Mouse (Mus musculus) neural tube, embryonic 13.5 days (tissue): ENCODE results near the gene Rnf121. TPM values are rescaled to one million over a fixed set of nuclear protein-coding genes. Genes with fewer than 3 reads are reported as not detected.

Experiments
- ATAC-seq: fragments of 200-750 bp; cut with Nextera tagmentation; 2 replicates; pipeline ENCODE4 v1.8.0; 2017; ENCODE audit warnings: low read depth, mild to moderate bottlenecking, moderate TSS enrichment, moderate library complexity
- H3K27ac ChIP-seq: fragments of 300-500 bp; sonication (generic); replicated peaks from 2 replicates; pipeline ENCODE4 v1.5.1; 2015; ENCODE audit warnings: moderate library complexity, mild to moderate bottlenecking, inconsistent platforms
- H3K27me3 ChIP-seq: fragments of 300-500 bp; sonication (generic); 2 replicates; pipeline ENCODE4 v1.6.1; 2015; ENCODE audit warnings: mild to moderate bottlenecking, inconsistent platforms
- H3K36me3 ChIP-seq: fragments of 300-500 bp; sonication (generic); 2 replicates; pipeline ENCODE4 v1.6.1; 2015; ENCODE audit warnings: mild to moderate bottlenecking, inconsistent platforms
- H3K4me1 ChIP-seq: fragments of 300-500 bp; sonication (generic); replicated peaks from 2 replicates; pipeline ENCODE4 v1.6.1; 2015; ENCODE audit warnings: inconsistent platforms
- H3K4me2 ChIP-seq: fragments of 300-500 bp; sonication (generic); 2 replicates; pipeline ENCODE4 v1.6.1; 2015; ENCODE audit warnings: inconsistent platforms, mild to moderate bottlenecking, moderate library complexity
- H3K4me3 ChIP-seq: fragments of 300-500 bp; sonication (generic); 2 replicates; pipeline ENCODE4 v1.5.1; 2015; ENCODE audit warnings: mild to moderate bottlenecking, inconsistent platforms
- H3K9ac ChIP-seq: fragments of 300-500 bp; sonication (generic); 2 replicates; pipeline ENCODE4 v1.6.1; 2015; ENCODE audit warnings: moderate library complexity, mild to moderate bottlenecking, inconsistent platforms
- H3K9me3 ChIP-seq: fragments of 300-500 bp; sonication (generic); 2 replicates; pipeline ENCODE4 v1.6.1; 2016; ENCODE audit warnings: inconsistent platforms
- WGBS: fragments of 180-500 bp; shearing (Covaris S2); methylation state at CpG from one replicate; pipeline ENCODE4 v1.1.7; 2015; 5-methylcytosine and 5-hydroxymethylcytosine counted together
- polyA plus RNA-seq: library from polyadenylated mRNA; unstranded; fragments of >200 nt; fragmentation: Nextera tagmentation; extraction: Ambion mirVana; gene quantifications from 2 replicates; pipeline ENCODE4 v1.2.1, GENCODE M21; 2015

Rnf121 gene
- polyA plus RNA-seq, 1 experiment from 2014 or later, result 30.7 TPM

DNA sequence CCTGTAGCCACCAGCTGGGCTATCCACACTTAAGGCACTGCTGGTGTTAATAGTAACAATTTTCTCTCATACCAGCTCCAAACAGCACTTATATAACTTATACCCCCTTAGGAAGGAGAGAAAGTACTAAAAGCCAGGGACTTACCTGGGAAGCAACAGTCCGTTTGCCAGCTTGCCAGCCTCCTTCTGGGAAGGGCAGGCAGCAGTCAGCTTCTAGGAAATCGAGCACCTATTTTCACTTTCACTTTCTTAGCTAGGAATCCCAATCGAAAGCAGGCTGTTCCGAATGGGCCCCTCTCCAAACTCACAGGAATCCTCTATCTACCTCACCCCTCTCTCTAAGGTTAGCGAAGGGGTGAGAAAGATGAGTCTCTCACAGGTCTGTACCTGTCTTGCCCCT, 47.8 kb downstream of the Rnf121 start:
- Histone ChIP-seq H3K4me3 (no peak overlapping the region), H3K9ac (no peak overlapping the region), H3K27ac (no peak overlapping the region), H3K36me3 (peaks cover 97% of the 10 kb centered on the region), H3K9me3 (no peaks in the 10 kb centered on the region), H3K4me1 (no peaks in the 10 kb centered on the region), H3K27me3 (no peaks in the 10 kb centered on the region), H3K4me2 (no peak overlapping the region)
- no peak for ATAC-seq
- WGBS, result 96% methylated on average over 5 of the region's 5 CpGs

GRCm38 (mm10) chr7:102016936-102017335, 48.3 kb downstream of the Rnf121 start:
- Histone ChIP-seq H3K4me2 (no peak overlapping the region), H3K27me3 (no peaks in the 10 kb centered on the region), H3K9ac (no peak overlapping the region), H3K4me3 (no peak overlapping the region), H3K4me1 (no peaks in the 10 kb centered on the region), H3K9me3 (no peaks in the 10 kb centered on the region), H3K27ac (no peak overlapping the region), H3K36me3 (peaks cover 97% of the 10 kb centered on the region)
- WGBS, result 90% methylated on average over 4 of the region's 4 CpGs
- ATAC-seq, result no peak

GRCm38 (mm10) chr7:102014995-102015394, 50.3 kb downstream of the Rnf121 start:
- Histone ChIP-seq H3K4me1 (no peaks in the 10 kb centered on the region), H3K36me3 (peaks cover 99% of the 10 kb centered on the region), H3K27me3 (no peaks in the 10 kb centered on the region), H3K27ac (no peak overlapping the region), H3K9me3 (no peaks in the 10 kb centered on the region), H3K4me2 (no peak overlapping the region), H3K9ac (no peak overlapping the region), H3K4me3 (no peak overlapping the region)
- ATAC-seq, result no peak
- WGBS, result 90% methylated on average over 2 of the region's 2 CpGs

DNA sequence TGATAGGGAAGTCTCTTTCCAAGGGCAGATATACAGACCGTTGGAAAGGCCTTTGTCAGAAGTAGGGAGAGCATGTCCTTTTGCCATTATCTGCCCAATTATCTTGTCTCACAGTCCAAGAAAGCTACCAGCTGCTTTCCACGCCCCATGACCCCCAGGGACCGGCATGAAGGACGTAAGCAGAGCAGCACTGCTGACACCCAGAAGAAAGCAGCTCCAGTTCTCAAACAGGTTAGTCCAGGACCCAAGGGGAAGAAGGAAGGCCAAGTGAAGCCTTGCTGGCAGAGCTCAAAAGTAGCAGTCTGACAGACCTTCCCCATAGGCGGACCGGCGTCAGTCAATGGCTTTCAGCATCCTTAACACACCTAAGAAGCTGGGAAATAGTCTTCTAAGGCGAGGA, 51.9 kb downstream of the Rnf121 start:
- WGBS, result 94% methylated on average over 8 of the region's 8 CpGs
- Histone ChIP-seq H3K27me3 (no peaks in the 10 kb centered on the region), H3K9ac (no peak overlapping the region), H3K9me3 (no peaks in the 10 kb centered on the region), H3K27ac (no peak overlapping the region), H3K4me2 (no peak overlapping the region), H3K36me3 (peaks cover 100% of the 10 kb centered on the region), H3K4me3 (no peak overlapping the region), H3K4me1 (no peaks in the 10 kb centered on the region)
- no peak for ATAC-seq

- Histone ChIP-seq H3K27me3 (no peaks in the 10 kb centered on the region), H3K4me2 (no peak overlapping the region), H3K9ac (no peak overlapping the region), H3K4me1 (no peaks in the 10 kb centered on the region), H3K4me3 (no peak overlapping the region), H3K36me3 (peaks cover 100% of the 10 kb centered on the region), H3K27ac (no peak overlapping the region), H3K9me3 (no peaks in the 10 kb centered on the region)
- WGBS, result 92% methylated on average over 9 of the region's 9 CpGs
- ATAC-seq, result no peak
Measured at GRCm38 (mm10) chr7:102011855-102012254, 53.4 kb downstream of the Rnf121 start.

GRCm38 (mm10) chr7:102006520-102006919, 58.7 kb downstream of the Rnf121 start:
- Histone ChIP-seq H3K9ac (no peak overlapping the region), H3K4me1 (no peaks in the 10 kb centered on the region; the same call in 1 of the 2 replicates), H3K27ac (no peak overlapping the region), H3K9me3 (no peaks in the 10 kb centered on the region), H3K4me3 (no peak overlapping the region), H3K27me3 (no peaks in the 10 kb centered on the region), H3K4me2 (no peak overlapping the region), H3K36me3 (peaks cover 98% of the 10 kb centered on the region)
- WGBS, result 78% methylated on average over 1 of the region's 1 CpGs
- no peak for ATAC-seq

GRCm38 (mm10) chr7:102000921-102001630, 64.2 kb downstream of the Rnf121 start:
- Histone ChIP-seq H3K4me3 (no peak overlapping the region), H3K9ac (no peak overlapping the region), H3K4me1 (no peaks in the 10 kb centered on the region; the same call in 1 of the 2 replicates), H3K27me3 (no peaks in the 10 kb centered on the region), H3K36me3 (peaks cover 98% of the 10 kb centered on the region), H3K27ac (no peak overlapping the region), H3K4me2 (no peak overlapping the region), H3K9me3 (no peaks in the 10 kb centered on the region)
- no peak for ATAC-seq
- 91% methylated on average over 26 of the region's 26 CpGs for WGBS

DNA sequence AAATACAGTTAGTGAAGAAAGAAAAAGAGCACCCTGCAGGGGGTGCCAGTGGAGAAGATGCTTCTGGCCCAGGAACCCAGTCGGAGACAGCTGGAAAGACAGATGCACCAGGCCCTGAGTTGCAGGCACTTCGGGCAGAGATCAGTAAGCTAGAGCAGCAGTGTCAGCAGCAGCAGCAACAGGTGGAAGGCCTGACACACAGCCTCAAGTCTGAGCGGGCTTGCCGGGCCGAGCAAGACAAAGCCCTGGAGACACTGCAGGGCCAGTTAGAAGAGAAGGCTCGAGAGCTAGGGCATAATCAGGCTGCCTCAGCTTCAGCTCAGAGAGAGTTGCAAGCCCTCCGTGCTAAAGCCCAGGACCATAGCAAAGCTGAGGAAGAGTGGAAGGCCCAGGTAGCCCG, 65.0 kb downstream of the Rnf121 start:
- H3K4me3 ChIP-seq, result no peak overlapping the region
- H3K9ac ChIP-seq, result no peak overlapping the region
- peaks cover 98% of the 10 kb centered on the region for H3K36me3 ChIP-seq
- ATAC-seq, result no peak
- H3K27ac ChIP-seq, result no peak overlapping the region
- H3K4me2 ChIP-seq, result no peak overlapping the region
- no peaks in the 10 kb centered on the region; the same call in 1 of the 2 replicates for H3K4me1 ChIP-seq
- WGBS, result 91% methylated on average over 8 of the region's 8 CpGs
- H3K9me3 ChIP-seq, result no peaks in the 10 kb centered on the region
- no peaks in the 10 kb centered on the region for H3K27me3 ChIP-seq

DNA sequence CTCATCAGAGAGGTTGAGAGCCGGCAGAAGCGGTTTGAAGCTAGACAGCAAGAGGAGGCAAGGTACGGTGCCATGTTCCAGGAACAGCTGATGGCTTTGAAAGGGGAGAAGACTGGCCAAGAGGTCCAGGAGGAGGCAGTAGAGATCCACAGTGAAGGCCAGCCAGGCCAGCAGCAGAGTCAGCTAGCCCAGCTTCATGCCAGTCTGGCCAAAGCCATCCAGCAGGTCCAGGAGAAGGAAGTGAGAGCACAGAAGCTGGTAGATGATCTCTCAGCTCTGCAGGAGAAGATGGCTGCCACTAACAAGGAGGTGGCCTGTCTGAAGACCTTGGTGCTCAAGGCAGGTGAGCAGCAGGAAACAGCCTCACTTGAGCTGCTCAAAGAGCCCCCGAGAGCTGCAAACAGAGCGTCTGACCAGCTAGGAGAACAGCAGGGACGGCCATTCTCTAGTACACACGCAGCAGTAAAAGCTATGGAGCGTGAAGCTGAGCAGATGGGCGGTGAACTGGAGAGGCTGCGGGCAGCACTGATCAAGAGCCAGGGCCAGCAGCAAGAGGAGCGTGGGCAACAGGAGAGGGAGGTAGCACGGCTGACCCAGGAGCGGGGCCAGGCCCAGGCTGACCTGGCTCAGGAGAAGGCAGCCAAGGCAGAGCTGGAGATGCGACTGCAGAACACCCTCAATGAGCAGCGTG, 65.7 kb downstream of the Rnf121 start:
- Histone ChIP-seq H3K4me1 (no peaks in the 10 kb centered on the region; the same call in 1 of the 2 replicates), H3K36me3 (peaks cover 98% of the 10 kb centered on the region), H3K4me3 (no peak overlapping the region), H3K27ac (0 out of 2 replicates have a peak overlapping the region, but pooled peaks have one; percentile 33), H3K9ac (no peak overlapping the region), H3K4me2 (no peak overlapping the region), H3K9me3 (no peaks in the 10 kb centered on the region), H3K27me3 (no peaks in the 10 kb centered on the region)
- 80% methylated on average over 15 of the region's 15 CpGs for WGBS
- ATAC-seq, result no peak

DNA sequence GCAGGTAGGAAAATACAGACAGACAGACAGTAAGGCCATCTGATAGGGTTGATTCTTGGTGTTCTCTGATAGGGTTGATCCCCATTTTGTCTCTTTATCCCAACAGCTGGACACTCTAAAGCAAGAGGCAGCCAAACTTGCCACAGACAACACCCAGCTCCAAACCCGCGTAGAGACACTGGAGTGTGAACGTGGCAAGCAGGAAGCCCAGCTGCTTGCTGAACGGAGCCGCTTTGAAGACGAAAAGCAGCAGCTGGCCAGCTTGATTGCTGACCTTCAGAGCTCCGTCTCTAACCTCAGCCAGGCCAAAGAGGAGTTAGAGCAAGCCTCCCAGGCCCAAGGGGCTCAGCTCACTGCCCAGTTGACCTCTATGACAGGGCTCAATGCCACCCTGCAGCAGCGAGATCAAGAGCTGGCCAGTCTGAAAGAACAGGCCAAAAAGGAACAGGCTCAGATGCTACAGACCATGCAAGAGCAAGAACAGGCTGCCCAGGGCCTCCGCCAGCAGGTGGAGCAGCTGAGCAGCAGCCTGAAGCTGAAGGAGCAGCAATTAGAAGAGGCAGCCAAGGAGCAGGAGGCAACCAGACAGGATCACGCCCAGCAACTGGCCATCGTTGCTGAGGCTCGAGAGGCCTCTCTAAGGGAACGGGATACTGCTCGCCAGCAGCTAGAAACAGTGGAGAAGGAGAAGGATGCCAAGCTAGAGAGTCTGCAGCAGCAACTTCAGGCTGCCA, 66.9 kb downstream of the Rnf121 start:
- H3K9ac ChIP-seq, result 0 out of 2 replicates have a peak overlapping the region, but pooled peaks have one; percentile 9
- 0 out of 2 replicates have a peak overlapping the region, but pooled peaks have one; percentile 33 for H3K27ac ChIP-seq
- no peak overlapping the region for H3K4me2 ChIP-seq
- no peak overlapping the region for H3K4me3 ChIP-seq
- ATAC-seq, result peak; percentile 60; the same call in 1 of the 2 replicates
- peaks cover 100% of the 10 kb centered on the region for H3K36me3 ChIP-seq
- no peaks in the 10 kb centered on the region; the same call in 1 of the 2 replicates for H3K4me1 ChIP-seq
- 68% methylated on average over 14 of the region's 14 CpGs for WGBS
- H3K27me3 ChIP-seq, result no peaks in the 10 kb centered on the region
- H3K9me3 ChIP-seq, result no peaks in the 10 kb centered on the region

DNA sequence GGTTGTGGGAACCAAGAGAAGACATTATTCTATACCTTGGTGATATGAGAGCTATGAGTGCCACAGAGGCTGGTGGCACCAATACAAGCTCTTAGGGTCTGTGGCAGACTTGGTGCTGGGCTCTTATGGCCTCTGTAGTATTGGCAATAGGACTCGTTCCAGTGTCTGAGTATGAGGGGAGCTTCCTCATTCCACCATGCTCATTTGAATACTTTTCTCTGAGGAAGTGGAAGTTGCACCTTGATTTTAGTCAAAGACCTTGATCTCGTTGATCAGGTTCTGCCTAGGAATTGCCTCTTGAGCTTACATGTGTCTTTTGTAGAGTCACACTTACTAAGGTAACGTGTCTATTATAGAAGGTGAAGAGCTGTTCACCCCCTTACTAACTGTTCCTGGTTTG, 71.0 kb downstream of the Rnf121 start:
- Histone ChIP-seq H3K27ac (no peak overlapping the region), H3K27me3 (no peaks in the 10 kb centered on the region), H3K4me2 (no peak overlapping the region), H3K9ac (no peak overlapping the region), H3K4me1 (no peaks in the 10 kb centered on the region), H3K9me3 (no peaks in the 10 kb centered on the region), H3K36me3 (peaks cover 99% of the 10 kb centered on the region), H3K4me3 (no peak overlapping the region)
- 91% methylated on average over 3 of the region's 3 CpGs for whole genome bisulfite sequencing
- no peak for ATAC-seq

GRCm38 (mm10) chr7:101985081-101985480, 80.2 kb downstream of the Rnf121 start:
- Histone ChIP-seq H3K9me3 (no peaks in the 10 kb centered on the region), H3K36me3 (peaks cover 66% of the 10 kb centered on the region), H3K27ac (no peak overlapping the region), H3K9ac (no peak overlapping the region), H3K4me2 (no peak overlapping the region), H3K4me3 (no peak overlapping the region), H3K27me3 (no peaks in the 10 kb centered on the region), H3K4me1 (no peaks in the 10 kb centered on the region)
- no peak for ATAC-seq
- 95% methylated on average over 3 of the region's 3 CpGs for WGBS
